Mouse (Mus musculus) frontal cortex, adult 2 months (tissue): Measurements from ENCODE around the gene Spryd3. TPM values are rescaled to one million over a fixed set of nuclear protein-coding genes. Genes with fewer than 3 reads are reported as not detected.

Source experiments
- DNase-seq, 2 experiments: peaks; one replicate each; pipeline ENCODE4 v3.0.0; 2022; ENCODE audit warnings: low spot score in 1 of 2; ENCODE audit errors: extremely low spot score in 1 of 2
- polyA plus RNA-seq: library from polyadenylated mRNA; depleted of rRNA; stranded (reverse); fragments of >200 nt; gene quantifications from 2 replicates; pipeline ENCODE4 v1.2.3, GENCODE M21; 2012

Spryd3 gene
- polyA plus RNA-seq, 1 experiment = 136 TPM

DNA sequence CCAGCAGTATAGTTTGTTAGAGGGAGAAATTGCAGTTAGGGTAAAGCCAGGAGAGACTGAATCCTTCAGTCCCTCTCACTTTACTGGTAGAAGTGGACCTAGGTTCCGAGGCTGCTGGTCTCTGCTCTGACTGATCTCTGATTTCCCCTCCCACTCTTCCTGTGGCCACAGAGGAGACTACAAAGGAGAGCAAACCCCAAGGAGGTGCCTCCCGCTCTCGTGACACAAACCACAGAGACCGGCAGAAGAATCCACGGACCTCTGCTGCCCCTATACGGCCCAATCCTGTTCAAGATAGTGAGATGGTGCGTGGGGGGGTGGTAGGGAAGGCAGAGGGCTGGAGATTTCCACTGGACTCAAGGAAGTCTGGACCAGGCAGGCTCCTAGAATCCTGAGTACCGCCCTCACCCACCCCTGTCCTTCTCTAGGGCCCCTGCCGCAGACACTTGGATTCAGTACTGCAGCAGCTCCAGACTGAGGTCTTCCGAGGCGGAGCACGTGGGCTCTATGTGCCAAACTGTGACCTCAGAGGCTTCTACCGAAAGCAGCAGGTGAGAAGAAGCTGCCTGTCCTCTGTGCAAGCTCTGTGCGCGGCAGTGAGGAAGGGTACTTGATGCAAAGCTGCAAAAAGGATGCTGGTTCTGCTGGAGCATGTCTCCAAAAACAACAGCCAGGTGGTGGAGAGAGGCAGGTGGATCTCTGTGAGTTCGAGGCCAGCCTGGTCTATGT is 11.8 kb upstream of the Spryd3 start:
- no peak for DNase-seq

DNA sequence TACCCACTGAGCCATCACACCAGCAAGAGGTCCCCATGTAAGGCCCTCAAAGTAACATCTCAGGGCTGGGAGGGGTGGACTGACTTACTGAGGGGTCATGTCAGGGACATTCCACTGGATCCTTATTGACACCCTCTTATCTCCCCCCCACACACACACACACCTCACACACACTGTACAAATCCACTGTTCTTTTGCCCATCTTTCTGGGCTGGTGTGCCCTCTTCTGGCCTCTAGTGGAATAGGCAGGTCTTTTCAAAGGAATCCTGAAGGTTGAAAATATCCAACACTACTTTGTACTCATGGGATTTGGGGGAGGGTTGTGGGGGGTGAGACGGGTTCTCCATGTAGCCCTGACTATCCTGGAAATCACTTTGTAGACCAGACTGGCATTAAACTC is 10.8 kb upstream of the Spryd3 start:
- DNase-seq = peak in 1 of 2 experiments; percentile 69

DNA sequence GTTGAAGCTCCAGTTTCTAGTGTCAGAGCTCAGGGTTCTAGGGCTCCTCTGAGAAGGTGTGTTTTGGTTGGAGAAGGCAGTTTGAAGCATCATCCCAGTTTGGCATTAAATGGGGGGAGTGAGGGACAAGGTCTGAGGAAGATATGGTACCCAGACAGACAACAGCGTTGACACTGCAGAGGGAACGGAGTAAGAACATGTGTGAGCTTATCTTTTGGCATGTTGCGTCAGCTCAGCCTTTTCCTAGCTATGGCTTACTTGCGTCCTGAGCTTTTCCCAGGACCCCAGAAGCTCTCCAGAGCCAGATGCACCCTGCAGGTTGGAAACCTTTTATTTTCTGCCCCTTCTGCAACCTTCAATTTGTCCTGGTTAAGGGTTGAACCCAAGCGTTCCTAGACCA is 10.1 kb upstream of the Spryd3 start:
- no peak for DNase-seq

GRCm38 (mm10) chr15:102145330-102145729 is 9.3 kb upstream of the Spryd3 start:
- DNase-seq = peak; percentile 56 to 86

GRCm38 (mm10) chr15:102144726-102145125 is 8.7 kb upstream of the Spryd3 start:
- DNase-seq = no peak

DNA sequence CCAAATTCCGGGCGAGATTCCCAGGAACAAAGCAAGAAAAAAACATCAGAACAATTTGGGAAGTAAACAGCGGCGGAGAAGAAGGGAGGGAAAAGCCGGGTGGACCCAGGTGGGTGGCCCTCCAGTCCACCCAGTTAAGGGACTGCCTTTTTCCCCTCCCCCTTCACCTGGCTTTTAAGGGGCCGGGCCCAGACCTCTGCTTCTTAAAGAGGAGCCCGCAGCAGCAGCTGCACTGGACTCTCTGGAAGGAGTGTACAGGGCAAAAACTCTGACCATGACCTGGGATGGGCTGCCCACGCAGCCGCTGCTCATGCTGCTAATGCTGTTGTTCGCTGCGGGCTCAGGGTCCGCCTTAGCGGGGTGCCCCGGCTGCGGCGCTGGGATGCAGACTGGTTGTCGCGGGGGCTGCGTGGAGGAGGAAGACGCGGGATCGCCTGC is 8.3 kb upstream of the Spryd3 start, which contains the start of gene Igfbp6:
Gene Igfbp6 (plus strand): TSS at position 89 of the 438 bp plus-strand sequence.
- no peak for DNase-seq

GRCm38 (mm10) chr15:102142914-102143912 is 7.2 kb upstream of the Spryd3 start:
- peak in 1 of 2 experiments; percentile 65 for DNase-seq

- no peak for DNase-seq
Observed at GRCm38 (mm10) chr15:102141120-102141519, 5.1 kb upstream of the Spryd3 start.

DNA sequence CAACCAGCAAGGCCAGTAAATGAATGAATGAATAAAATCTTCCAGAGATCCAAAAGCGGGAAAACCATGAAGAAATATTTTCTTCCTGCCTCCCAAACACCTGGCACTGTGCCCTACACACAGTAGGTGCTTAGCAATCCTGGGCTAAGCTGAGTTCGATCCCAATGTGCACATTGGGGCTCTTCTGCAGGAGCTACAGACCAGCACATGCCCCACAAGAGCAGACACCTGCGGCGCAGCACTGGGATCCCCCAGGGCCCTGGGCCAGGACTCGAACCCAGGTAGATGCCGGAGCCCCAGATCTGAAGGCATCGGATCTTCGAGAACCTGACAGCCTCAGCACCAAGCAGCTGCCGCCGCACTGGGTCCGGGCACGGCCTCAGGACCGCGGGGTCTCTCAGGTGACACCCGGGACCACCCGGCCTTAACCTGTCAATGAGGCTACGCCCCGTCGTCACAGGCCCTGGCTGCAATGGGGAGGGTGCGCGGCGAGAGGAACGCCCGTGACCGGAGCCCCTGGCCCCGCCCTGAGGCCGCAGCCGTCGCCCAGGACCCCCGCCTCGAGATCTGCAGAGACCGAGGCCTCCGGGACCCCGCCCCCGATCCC is 409 bp downstream of the Spryd3 start:
- peak in 1 of 2 experiments; percentile 34 for DNase-seq

DNA sequence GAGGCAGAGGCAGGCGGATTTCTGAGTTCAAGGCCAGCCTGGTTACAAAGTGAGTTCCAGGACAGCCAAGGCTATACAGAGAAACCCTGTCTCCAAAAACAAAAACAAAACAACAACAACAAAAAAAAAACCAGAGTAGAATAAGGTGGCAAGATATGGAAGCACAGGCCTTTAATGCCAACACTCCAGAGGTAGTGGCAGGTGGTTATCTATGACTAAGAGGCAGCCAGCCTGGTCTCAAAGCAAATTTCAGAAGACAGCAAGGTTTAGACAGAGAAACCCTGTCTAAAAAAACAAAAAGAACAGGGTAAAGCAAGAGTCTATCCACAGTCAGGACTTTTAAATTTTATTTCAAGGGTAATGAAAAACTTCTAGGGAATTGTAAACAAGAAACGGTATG is 1.3 kb downstream of the Spryd3 start:
- no peak for DNase-seq

- no peak for DNase-seq
Observed at GRCm38 (mm10) chr15:102133314-102133713, 2.7 kb downstream of the Spryd3 start.

DNA sequence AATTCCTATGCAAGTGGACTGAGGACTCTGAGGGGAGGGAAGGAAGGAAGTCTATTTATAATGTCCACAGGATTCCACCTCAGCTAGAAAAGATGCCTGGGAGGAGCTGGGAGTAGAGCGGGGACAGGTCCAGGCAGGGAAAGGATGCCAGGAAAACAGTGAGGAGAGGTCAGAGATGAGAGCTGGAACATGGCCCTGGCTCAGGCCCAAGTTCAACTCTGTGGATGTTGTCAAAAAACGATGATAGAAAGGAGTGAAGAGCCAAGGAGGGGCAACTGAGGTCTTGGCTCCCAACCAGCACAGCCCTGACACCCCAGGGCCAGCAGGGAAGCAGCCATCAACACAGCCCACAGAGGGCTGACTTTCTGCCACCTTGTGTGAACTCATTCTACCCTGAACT is 9.7 kb downstream of the Spryd3 start:
- no peak for DNase-seq

- no peak for DNase-seq
Observed at GRCm38 (mm10) chr15:102120530-102120929, 15.5 kb downstream of the Spryd3 start.

- no peak for DNase-seq
Observed at GRCm38 (mm10) chr15:102119831-102120170, 16.2 kb downstream of the Spryd3 start.

- DNase-seq = no peak
Observed at GRCm38 (mm10) chr15:102119121-102119830, 16.8 kb downstream of the Spryd3 start.

- no peak for DNase-seq
Observed at GRCm38 (mm10) chr15:102118591-102118990, 17.4 kb downstream of the Spryd3 start.

GRCm38 (mm10) chr15:102117461-102118443 is 18.3 kb downstream of the Spryd3 start:
- DNase-seq = no peak

- DNase-seq = no peak
Observed at GRCm38 (mm10) chr15:102116753-102117415, 19.1 kb downstream of the Spryd3 start.
